Mouse (Mus musculus) duodenum, adult 2 months (tissue): ENCODE results near the gene Taar6. TPM values are rescaled to one million over a fixed set of nuclear protein-coding genes. Genes with fewer than 3 reads are reported as not detected.

Experiments used
- polyA plus RNA-seq: library from polyadenylated mRNA; depleted of rRNA; stranded (reverse); fragments of >200 nt; gene quantifications from 2 replicates; pipeline ENCODE4 v1.2.3, GENCODE M21; 2012; ENCODE audit warnings: low replicate concordance; rRNA removed

Taar6 gene
- polyA plus RNA-seq, result not detected in 2 replicates

GRCm38 (mm10) chr10:23985546-23985945, at the start of gene Taar6:
Gene Taar6 (minus strand): TSS chr10:23985646.

GRCm38 (mm10) chr10:24026922-24027321, 41.5 kb upstream of the Taar6 start, which contains the start of gene Taar7d:
Gene Taar7d (plus strand): TSS chr10:24027222.

GRCm38 (mm10) chr10:23999639-24000038, 14.2 kb upstream of the Taar6 start, which contains the start of gene Taar7b:
Gene Taar7b (plus strand): TSS chr10:23999939.

GRCm38 (mm10) chr10:23993381-23993780, 7.9 kb upstream of the Taar6 start, which contains the start of gene Taar7a:
Gene Taar7a (minus strand): TSS chr10:23993481.

GRCm38 (mm10) chr10:23970656-23971165, 14.7 kb downstream of the Taar6 start, which contains the start of gene Taar5:
Gene Taar5 (plus strand): TSS chr10:23970706.

GRCm38 (mm10) chr10:23960444-23960915, 25.0 kb downstream of the Taar6 start, which contains the start of gene Taar4:
Gene Taar4 (plus strand): TSS chr10:23960494.

GRCm38 (mm10) chr10:23949508-23950005, 35.9 kb downstream of the Taar6 start, which contains the start of gene Taar3:
Gene Taar3 (plus strand): TSS chr10:23949558.

GRCm38 (mm10) chr10:23938312-23938711, 47.1 kb downstream of the Taar6 start, which contains the start of gene Taar2:
Gene Taar2 (plus strand): TSS chr10:23938572.

Other genes starting within 250 kb of the Taar6 start
- gene Rps12, start 198.4 kb downstream of the Taar6 start, polyA plus RNA-seq, result 993 and 1,173 TPM in 2 replicates
- 11.7 and 18.5 TPM in 2 replicates for gene Slc18b1, start 188.7 kb downstream of the Taar6 start, polyA plus RNA-seq
- gene Vnn3, start 134.2 kb downstream of the Taar6 start, polyA plus RNA-seq, result 0.40 TPM in 1 of 2 replicates, not detected in the other
- gene Vnn1, start 91.0 kb downstream of the Taar6 start, polyA plus RNA-seq, result 5.2 and 38.5 TPM in 2 replicates
- gene Taar1, start 65.3 kb downstream of the Taar6 start, polyA plus RNA-seq, result not detected in 2 replicates
- gene Taar2, start 47.1 kb downstream of the Taar6 start, polyA plus RNA-seq, result not detected in 2 replicates
- gene Taar3, start 36.1 kb downstream of the Taar6 start, polyA plus RNA-seq, result not detected in 2 replicates
- gene Taar4, start 25.2 kb downstream of the Taar6 start, polyA plus RNA-seq, result not detected in 2 replicates
- gene Taar5, start 14.9 kb downstream of the Taar6 start, polyA plus RNA-seq, result not detected in 2 replicates
- not detected in 2 replicates for gene Taar7a, start 7.8 kb upstream of the Taar6 start, polyA plus RNA-seq
- not detected in 2 replicates for gene Taar7b, start 14.3 kb upstream of the Taar6 start, polyA plus RNA-seq
- not detected in 2 replicates for gene Taar7d, start 41.6 kb upstream of the Taar6 start, polyA plus RNA-seq
- gene Taar7e, start 52.0 kb upstream of the Taar6 start, polyA plus RNA-seq, result not detected in 2 replicates
- not detected in 2 replicates for gene Taar7f, start 63.9 kb upstream of the Taar6 start, polyA plus RNA-seq
- not detected in 2 replicates for gene Taar8a, start 90.9 kb upstream of the Taar6 start, polyA plus RNA-seq
- 0.11 TPM in 1 of 2 replicates, not detected in the other for gene Taar8b, start 106.6 kb upstream of the Taar6 start, polyA plus RNA-seq
- 0.22 TPM in 1 of 2 replicates, not detected in the other for gene Taar8c, start 116.3 kb upstream of the Taar6 start, polyA plus RNA-seq
- gene Taar9, start 123.9 kb upstream of the Taar6 start, polyA plus RNA-seq, result 0.09 TPM in 1 of 2 replicates, not detected in the other
- 33.6 and 42.2 TPM in 2 replicates for gene Stx7, start 163.7 kb upstream of the Taar6 start, polyA plus RNA-seq
- gene Moxd1, start 237.9 kb upstream of the Taar6 start, polyA plus RNA-seq, result 2.2 and 9.5 TPM in 2 replicates